Mouse (Mus musculus): ENCODE data around the gene Rexo4. TPM values are rescaled to one million over a fixed set of nuclear protein-coding genes. Genes with fewer than 3 reads are reported as not detected.

Gene Rexo4
- 65.9 and 68.0 TPM in 2 replicates for polyA plus RNA-seq (2012; rRNA removed)

DNA sequence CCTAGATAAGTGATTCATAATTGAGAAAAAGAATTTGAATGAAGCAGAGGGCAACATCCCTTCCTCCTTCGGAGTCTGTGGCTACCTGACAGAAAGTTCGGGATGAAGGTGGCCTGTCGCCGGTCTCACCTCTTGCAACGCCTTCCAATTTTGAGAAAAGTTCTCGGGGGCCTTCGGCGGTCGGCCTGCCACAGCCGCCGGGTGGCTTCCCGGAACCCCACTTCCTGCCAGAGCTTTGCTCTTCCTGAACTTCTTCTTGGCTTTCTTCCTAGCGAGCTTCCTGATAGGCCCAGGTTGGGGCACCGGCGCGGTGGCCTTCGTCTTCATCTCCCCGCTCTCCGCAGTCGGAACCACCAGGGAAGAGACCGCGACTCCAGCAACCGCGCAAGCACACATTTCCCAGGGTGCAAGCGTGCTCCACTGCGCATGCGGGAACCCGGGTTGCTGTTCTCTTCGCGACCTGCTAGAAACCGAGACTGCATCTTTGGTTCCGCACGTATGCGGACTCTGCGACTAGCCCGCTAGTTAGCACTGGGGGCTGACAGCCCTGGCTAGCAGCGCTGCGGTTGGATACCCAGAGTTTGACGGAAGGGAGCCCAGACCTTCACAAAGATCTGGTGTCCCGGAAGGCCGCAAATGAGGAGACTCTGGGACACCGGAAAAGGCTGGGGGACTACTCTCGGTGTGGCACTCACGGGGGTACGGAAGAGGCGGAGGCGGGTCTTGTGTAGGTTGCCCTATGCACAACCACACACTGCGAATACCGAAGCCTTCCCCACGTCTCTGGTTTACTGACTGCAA lies at the start of gene Rexo4:
Rexo4 (minus strand) TSS at position 464 of the 801 bp plus-strand sequence.

DNA sequence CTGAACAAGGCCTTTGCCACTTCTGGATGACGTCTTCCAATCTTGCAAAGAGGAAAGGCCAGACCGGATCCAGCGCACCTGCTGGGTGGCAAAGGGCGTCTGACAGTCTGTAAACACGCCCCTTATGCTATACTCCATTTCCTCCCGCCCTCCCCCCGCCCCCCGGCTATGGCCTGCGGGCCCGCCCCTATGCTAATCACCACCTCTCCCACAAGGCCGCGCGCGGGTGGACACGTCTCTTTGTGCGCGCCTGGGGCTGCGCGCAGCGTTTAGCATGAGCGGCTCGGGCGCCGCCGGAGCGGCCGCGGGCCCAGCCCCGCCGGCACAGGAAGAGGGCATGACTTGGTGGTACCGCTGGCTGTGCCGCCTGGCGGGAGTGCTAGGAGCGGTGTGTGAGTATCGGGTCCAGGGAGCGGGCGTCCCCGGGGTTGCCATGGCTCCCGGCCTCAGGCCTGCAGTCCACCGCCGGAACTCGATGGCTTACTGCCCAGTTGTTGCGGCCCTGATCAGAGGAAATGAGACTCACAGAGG lies 45.6 kb upstream of the Rexo4 start, which contains the start of gene Cacfd1:
Cacfd1 (plus strand) TSS at position 213 of the 531 bp plus-strand sequence.

DNA sequence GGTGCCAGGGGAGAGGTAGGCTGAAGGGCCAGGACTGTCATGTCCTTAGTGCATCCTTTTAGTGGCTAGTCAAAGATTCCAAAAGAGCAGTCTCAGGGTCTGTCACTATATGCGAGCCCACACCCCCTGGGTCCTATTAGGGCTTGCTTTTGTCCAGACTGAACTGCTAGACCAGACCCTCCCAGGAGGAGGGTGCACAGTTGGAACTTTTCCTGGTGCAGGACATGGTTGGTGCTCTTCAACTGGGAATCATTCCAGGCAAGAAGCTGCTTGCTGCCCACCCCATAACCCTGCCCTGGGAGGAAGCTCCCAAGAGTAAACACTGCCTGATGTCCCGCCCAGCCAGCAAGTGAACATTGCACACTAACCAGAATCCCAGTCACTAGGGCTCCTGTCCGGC lies 8.9 kb upstream of the Rexo4 start, which contains the start of gene Adamts13:
Adamts13 (plus strand) TSS at position 301 of the 400 bp plus-strand sequence.

DNA sequence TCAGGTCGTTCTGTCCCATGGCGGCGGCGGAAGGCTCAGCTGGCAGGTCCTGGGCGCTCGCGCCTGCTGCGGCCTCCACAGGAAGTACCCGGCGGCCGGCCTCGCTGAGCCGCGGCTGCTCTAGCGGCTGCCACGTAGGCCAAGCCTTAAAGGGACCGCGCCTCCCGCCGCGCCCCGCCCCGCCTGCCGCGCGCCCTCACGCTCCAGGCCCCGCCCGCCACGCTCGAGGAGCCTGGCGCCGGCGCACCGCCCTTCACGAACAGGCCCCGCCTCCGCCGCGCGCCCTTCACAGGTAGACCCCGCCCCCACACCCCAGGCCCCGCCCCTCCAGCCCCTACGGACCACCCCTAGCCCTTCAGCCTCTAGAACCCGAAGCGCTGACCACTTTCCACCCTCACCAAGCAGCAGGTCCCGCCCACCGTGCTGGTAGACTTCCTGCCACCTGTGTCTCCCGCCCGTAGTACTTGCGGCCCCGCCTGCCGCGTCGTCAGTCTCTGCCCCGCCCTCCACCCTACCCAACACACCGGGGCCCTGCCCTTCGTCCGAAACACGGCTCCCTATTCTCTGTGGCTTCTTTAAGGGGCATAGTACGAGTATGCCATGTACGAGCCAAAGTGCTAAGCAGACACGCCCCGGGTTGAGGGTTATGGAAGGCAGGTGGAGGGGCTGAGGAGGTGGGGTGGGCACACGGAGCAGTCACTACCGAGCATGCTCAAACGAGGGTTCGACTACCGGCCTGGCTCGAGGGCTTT lies 30.7 kb downstream of the Rexo4 start, which contains the start of the genes Surf4 and Stkld1:
Surf4 (minus strand) TSS at position 625 of the 752 bp plus-strand sequence.
Stkld1 (plus strand) TSS at position 744 of the 752 bp plus-strand sequence.

DNA sequence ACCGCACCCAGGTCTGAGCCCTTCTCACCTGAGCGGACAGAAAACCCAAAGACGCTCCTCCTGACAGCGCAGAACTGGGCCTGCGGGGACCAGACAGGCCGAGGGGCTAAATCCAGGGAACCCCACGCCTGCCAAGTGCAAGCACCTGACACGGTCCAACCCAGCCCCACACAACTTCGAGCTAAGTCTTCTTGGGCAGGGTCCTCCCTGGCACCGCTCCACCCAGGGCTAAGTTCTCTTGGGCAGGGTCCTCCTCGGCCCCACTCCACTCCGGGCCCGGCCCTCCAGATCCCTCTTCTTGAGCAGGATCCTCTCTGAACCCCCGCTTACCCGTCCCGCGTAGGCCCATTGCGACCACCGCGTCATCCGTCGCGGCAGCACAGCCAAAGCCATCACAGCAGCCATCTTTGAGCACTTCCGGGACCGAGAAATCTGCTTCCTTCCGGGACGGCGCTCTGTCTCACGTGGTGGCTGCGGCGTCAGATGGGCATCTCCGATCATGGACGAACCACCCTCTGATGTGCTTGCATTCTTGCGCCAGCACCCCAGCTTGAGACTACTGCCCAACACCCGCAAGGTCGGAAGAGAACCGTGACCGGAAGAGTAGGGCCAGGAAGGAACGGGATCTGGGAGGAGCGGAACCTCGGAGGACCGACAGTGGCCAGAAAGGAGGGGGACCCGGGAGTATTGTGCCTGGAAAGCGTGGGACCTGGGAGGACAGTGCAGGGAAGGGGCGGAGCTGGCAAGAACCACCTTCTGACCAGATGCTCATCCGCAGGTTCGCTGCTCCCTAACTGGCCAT lies 48.1 kb downstream of the Rexo4 start, which contains the start of the genes Surf2 and Surf1:
Surf2 (plus strand) TSS at position 441 of the 802 bp plus-strand sequence.
Surf1 (minus strand) TSS at position 604 of the 802 bp plus-strand sequence.

DNA sequence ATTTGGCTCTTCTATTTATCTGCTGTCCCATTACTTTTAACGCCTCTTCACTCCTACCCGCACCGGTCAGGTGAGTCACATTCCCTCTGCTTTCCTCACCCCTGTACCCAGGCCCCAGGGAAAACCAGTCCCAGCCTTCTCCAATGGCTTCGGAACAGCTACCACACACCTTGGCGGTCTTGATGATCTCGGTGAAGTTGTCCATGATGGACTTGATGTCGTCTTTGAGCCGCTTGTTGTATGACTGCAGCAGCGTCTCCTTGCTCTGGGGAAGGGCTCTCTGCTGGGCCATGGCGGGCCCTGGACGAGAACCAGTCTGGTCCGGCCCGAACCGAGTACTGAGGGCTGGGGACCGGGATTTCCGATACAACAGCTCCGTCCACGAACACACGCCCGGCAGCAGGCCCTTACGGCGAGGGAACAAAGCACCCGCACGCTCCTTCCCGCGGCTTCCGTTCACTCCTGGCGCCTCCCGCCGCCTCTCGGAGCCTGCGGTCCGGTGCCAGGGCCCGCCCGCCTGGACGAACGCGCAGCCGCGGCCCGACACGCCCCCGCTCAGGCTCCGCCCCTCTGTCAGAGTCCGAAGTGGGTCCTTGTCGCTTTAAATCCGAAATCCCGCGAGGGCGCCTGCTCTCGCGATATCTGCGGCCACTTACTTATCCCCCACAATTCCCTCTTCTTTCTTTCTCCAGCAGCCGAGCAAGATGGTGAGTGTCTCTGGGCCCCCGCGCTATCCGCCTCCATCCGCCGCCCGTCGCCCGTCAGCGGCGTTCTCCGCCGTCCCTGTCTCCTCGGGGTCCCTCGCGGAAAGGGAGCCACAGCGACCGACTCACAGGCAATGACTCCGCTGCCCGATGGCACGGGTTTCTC lies 53.8 kb downstream of the Rexo4 start, which contains the start of the genes Med22 and Rpl7a:
Med22 (minus strand) TSS at position 554 of the 870 bp plus-strand sequence.
Rpl7a (plus strand) TSS at position 641 of the 870 bp plus-strand sequence.

Other genes starting within 250 kb of the Rexo4 start
- gene Abo, start 99.4 kb downstream of the Rexo4 start, polyA plus RNA-seq (2012; rRNA removed) = not detected in 2 replicates
- 28.5 and 35.8 TPM in 2 replicates for gene Surf6, start 61.5 kb downstream of the Rexo4 start, polyA plus RNA-seq (2012; rRNA removed)
- 64.0 and 77.5 TPM in 2 replicates for gene Med22, start 53.7 kb downstream of the Rexo4 start, polyA plus RNA-seq (2012; rRNA removed)
- gene Rpl7a, start 53.6 kb downstream of the Rexo4 start, polyA plus RNA-seq (2012; rRNA removed) = 2,350 and 2,645 TPM in 2 replicates
- 46.3 and 50.5 TPM in 2 replicates for gene Surf2, start 48.0 kb downstream of the Rexo4 start, polyA plus RNA-seq (2012; rRNA removed)
- 48.7 and 54.6 TPM in 2 replicates for gene Surf1, start 47.9 kb downstream of the Rexo4 start, polyA plus RNA-seq (2012; rRNA removed)
- gene Surf4, start 30.5 kb downstream of the Rexo4 start, polyA plus RNA-seq (2012; rRNA removed) = 65.9 and 113 TPM in 2 replicates
- 0.02 and 0.06 TPM in 2 replicates for gene Stkld1, start 30.3 kb downstream of the Rexo4 start, polyA plus RNA-seq (2012; rRNA removed)
- gene Adamts13, start 9.0 kb upstream of the Rexo4 start, polyA plus RNA-seq (2012; rRNA removed) = 0.09 and 0.11 TPM in 2 replicates
- gene Cacfd1, start 45.5 kb upstream of the Rexo4 start, polyA plus RNA-seq (2012; rRNA removed) = 90.2 and 91.9 TPM in 2 replicates
- gene Slc2a6, start 63.6 kb upstream of the Rexo4 start, polyA plus RNA-seq (2012; rRNA removed) = 2.2 and 2.4 TPM in 2 replicates
- gene Mymk, start 107.8 kb upstream of the Rexo4 start, polyA plus RNA-seq (2012; rRNA removed) = 0.05 and 7.6 TPM in 2 replicates
- 7.3 and 8.3 TPM in 2 replicates for gene Adamtsl2, start 115.0 kb upstream of the Rexo4 start, polyA plus RNA-seq (2012; rRNA removed)
- 0.18 and 0.63 TPM in 2 replicates for gene Fam163b, start 178.1 kb upstream of the Rexo4 start, polyA plus RNA-seq (2012; rRNA removed)
- gene Dbh, start 200.8 kb upstream of the Rexo4 start, polyA plus RNA-seq (2012; rRNA removed) = 0.61 and 3.2 TPM in 2 replicates